Mouse (Mus musculus) left cerebral cortex, postnatal 4 days (tissue): ENCODE measurements around the gene Epha2. TPM values are rescaled to one million over a fixed set of nuclear protein-coding genes. Genes with fewer than 3 reads are reported as not detected.

Experiments used
- DNase-seq: peaks from one replicate; pipeline ENCODE4 v3.0.0-alpha.2; 2022
- intact Hi-C: fragments of 180-260 bp; cut with DNase I; formaldehyde crosslinking; loops from one replicate; pipeline ENCODE4 v1.15.1; 2025
- microRNA-seq: library from miRNA; unstranded; fragments of <30 nt; microRNA quantifications from one replicate; pipeline ENCODE4 v1.2.0, GENCODE M21; 2022
- total RNA-seq, 2 experiments: library from RNA; stranded (reverse); gene quantifications; 2 replicates each; pipeline ENCODE4 v1.2.3; 2021

Epha2 gene
- total RNA-seq, 2 experiments from 2014 or later = 1.6 TPM

DNA sequence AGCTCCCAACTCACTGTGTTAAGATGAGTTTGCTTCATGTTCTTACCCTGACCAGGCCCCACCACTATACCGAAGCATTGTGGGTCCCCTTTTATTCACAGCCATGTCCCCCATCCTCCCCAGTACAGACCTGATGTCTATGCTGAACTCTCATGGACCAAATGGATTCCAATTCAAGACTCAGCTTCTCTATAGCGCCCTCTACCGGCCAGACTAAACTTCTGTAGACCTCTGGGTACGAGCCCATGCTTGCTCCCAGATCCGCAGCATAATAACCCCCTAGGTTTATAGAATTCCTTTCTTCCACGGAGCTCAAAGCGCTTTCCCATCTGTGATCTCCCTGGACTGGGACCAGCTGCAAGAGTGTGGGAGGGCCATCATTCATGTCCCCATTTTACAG lies 59.8 kb downstream of the Epha2 start:
- DNase-seq = no peak

GRCm38 (mm10) chr4:141362937-141363548 lies 62.0 kb downstream of the Epha2 start:
- DNase-seq = peak; percentile 83
- intact Hi-C loops = loop anchor here (2.0 to 5.0 kb wide), 2 partner anchors 90 to 221 kb away; no protein-coding TSS in a partner anchor

More for the DNA sequence above, 59.8 kb downstream of the Epha2 start:
- intact Hi-C loops = loop anchor here (5.0 kb wide), 1 partner anchor 219 kb away; no protein-coding TSS in a partner anchor

- intact Hi-C loops = no loop called here
- DNase-seq = no peak
Observed at GRCm38 (mm10) chr4:141365126-141365525, 64.1 kb downstream of the Epha2 start.

GRCm38 (mm10) chr4:141365876-141366275 lies 64.8 kb downstream of the Epha2 start:
- intact Hi-C loops = no loop called here
- no peak for DNase-seq

DNA sequence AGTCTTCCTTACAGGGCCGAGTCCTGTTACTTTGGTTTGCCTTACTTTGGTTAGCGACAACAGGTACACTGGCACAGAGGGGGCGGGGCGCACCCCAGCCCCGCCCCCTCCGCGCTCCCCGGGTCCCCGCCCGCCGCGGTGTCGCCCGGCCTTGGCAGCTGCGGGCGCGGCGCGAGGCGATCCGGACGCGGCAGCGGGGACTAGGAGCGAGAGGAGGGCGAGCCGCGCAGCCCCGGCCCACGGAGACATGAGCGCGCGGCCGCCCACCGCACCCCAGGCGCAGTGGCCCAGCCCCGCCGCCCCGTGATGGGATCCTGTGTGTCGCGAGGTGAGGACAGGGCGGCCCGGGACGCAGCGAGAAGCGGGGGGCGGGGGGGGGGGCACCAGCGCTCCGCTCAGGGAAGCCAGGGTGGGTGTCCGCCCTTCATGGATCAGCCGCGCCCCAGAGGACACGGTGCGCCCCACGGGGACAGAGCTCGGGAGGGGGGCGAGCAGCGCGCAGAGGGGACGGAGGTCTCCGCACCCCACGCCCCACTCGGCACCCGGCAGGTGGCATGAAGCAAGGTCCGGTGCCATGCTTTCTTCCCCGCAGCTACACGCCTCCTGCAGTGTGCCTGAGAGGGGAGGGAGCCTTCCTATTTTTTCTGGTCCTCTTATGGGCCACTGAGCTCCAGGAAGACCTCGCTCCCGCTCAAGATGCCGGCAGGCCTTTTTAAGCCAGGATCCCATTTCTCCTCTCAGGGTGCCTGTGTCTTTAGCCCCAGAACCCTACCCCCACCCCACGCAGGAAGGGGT lies 67.2 kb downstream of the Epha2 start, which contains the start of gene Fam131c:
Gene Fam131c, plus strand, starts transcription at position 224 of the 795 bp plus-strand sequence.
- no peak for DNase-seq
- intact Hi-C loops = no loop called here

- no peak for DNase-seq
- intact Hi-C loops = no loop called here
Observed at GRCm38 (mm10) chr4:141372426-141372825, 71.4 kb downstream of the Epha2 start.

Small RNAs within 50 kb of the gene (microRNA-seq; reads per million reads assigned to microRNA genes)
- gene Gm25690 = not detected

Other genes with a start within 250 kb of the Epha2 start
- gene Crocc, start 240.7 kb upstream of the Epha2 start, total RNA-seq = 10 to 100 TPM; 36.7 to 37.2 TPM
- gene Necap2, start 222.9 kb upstream of the Epha2 start, total RNA-seq = 10 to 100 TPM; 36.6 to 41.4 TPM
- under 1 TPM in 1 of 2 experiments, not detected in 1; 0.40 TPM for gene Spata21, start 212.9 kb upstream of the Epha2 start, total RNA-seq
- 10 to 100 TPM; 54.5 to 56.8 TPM for gene Szrd1, start 161.5 kb upstream of the Epha2 start, total RNA-seq
- gene Fbxo42, start 153.3 kb upstream of the Epha2 start, total RNA-seq = 10 to 100 TPM; 30.4 to 31.4 TPM
- 1 to 10 TPM; 4.3 to 5.1 TPM for gene Rsg1, start 87.3 kb upstream of the Epha2 start, total RNA-seq
- 1 to 10 TPM; 1.8 to 2.4 TPM for gene Arhgef19, start 61.7 kb upstream of the Epha2 start, total RNA-seq
- gene Fam131c, start 67.0 kb downstream of the Epha2 start, total RNA-seq = 10 to 100 TPM; 32.5 to 35.1 TPM
- under 1 TPM in 1 of 2 experiments, not detected in 1; 0.60 TPM for gene Clcnka, start 97.5 kb downstream of the Epha2 start, total RNA-seq
- not detected for gene Clcnkb, start 114.8 kb downstream of the Epha2 start, total RNA-seq
- gene Hspb7, start 119.5 kb downstream of the Epha2 start, total RNA-seq = not detected
- 1 to 10 TPM; 1.5 to 1.8 TPM for gene Srarp, start 134.9 kb downstream of the Epha2 start, total RNA-seq
- 10 to 100 TPM; 32.7 to 35.3 TPM for gene Zbtb17, start 143.4 kb downstream of the Epha2 start, total RNA-seq
- gene Spen, start 237.4 kb downstream of the Epha2 start, total RNA-seq = 10 to 100 TPM; 80.6 to 86.1 TPM